Mouse (Mus musculus): ENCODE measurements around the gene Oprl1. TPM values are rescaled to one million over a fixed set of nuclear protein-coding genes. Genes with fewer than 3 reads are reported as not detected.

Gene Oprl1
- polyA plus RNA-seq, 1 experiment, result not detected

GRCm38 (mm10) chr2:181673501-181673900 lies 41.3 kb upstream of the Oprl1 start:
- H3K79me2 ChIP-seq (ENCODE audit: control insufficient read depth, insufficient read depth), result no peaks in the 10 kb centered on the region
- H3K27me3 ChIP-seq (ENCODE audit: control insufficient read depth, insufficient read depth, insufficient read length), result peaks cover 39% of the 10 kb centered on the region
- no peak overlapping the region for H3ac ChIP-seq (ENCODE audit: control insufficient read depth, insufficient read length, low read depth)
- no peak for TF ChIP-seq FOSL1 (IDR thresholded peaks at IDR 0.05; ENCODE audit: insufficient read depth, low read length, poor library complexity, severe bottlenecking)
- TF ChIP-seq MYOD1 (IDR thresholded peaks at IDR 0.05; ENCODE audit: control insufficient read depth, insufficient read length, low read depth), result no peak
- TF ChIP-seq USF1 (IDR thresholded peaks at IDR 0.05; ENCODE audit: low read depth), result no peak
- no peak for TF ChIP-seq MAX (IDR thresholded peaks at IDR 0.05)
- TF ChIP-seq CEBPB (IDR thresholded peaks at IDR 0.05; ENCODE audit: low read depth), result no peak
- no peak for TF ChIP-seq MYOG (IDR thresholded peaks at IDR 0.05; ENCODE audit: control insufficient read depth, extremely low read depth, insufficient read length)
- no peak for TF ChIP-seq CTCF (IDR thresholded peaks at IDR 0.05; ENCODE audit: control insufficient read depth, insufficient read depth, insufficient read length)
- H3K79me3 ChIP-seq (ENCODE audit: low read depth), result no peaks in the 10 kb centered on the region
- H3K4me3 ChIP-seq (ENCODE audit: insufficient read depth, poor library complexity, severe bottlenecking), result no peak overlapping the region
- H3K36me3 ChIP-seq (ENCODE audit: control insufficient read depth, insufficient read depth), result no peaks in the 10 kb centered on the region

DNA sequence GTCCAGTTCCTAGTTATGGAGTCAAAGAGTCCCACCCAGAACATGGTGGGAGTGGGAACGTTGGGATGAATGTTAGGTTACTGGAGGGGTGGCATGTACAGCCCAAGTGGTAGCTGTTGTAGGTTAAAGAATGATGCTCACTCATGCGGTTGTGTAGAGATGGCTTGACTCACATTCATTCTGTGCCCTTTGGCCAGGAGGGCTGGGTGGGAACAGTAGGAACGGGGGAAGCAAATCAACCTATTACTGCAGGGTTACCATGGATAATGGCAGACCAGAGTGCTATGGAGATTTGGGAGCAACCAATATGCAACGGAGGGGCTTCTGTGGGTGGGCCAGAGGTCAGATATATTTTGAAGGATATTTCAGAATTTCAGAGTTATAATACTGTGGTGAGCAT lies 39.9 kb upstream of the Oprl1 start:
- TF ChIP-seq CTCF (IDR thresholded peaks at IDR 0.05; ENCODE audit: control insufficient read depth, insufficient read depth, insufficient read length) (no peak), FOSL1 (IDR thresholded peaks at IDR 0.05; ENCODE audit: insufficient read depth, low read length, poor library complexity, severe bottlenecking) (no peak)
- Histone ChIP-seq H3K79me2 (ENCODE audit: control insufficient read depth, insufficient read depth) (no peaks in the 10 kb centered on the region), H3ac (ENCODE audit: control insufficient read depth, insufficient read length, low read depth) (no peak overlapping the region), H3K79me3 (ENCODE audit: low read depth) (no peaks in the 10 kb centered on the region), H3K36me3 (ENCODE audit: control insufficient read depth, insufficient read depth) (no peaks in the 10 kb centered on the region), H3K27me3 (ENCODE audit: control insufficient read depth, insufficient read depth, insufficient read length) (peaks cover 31% of the 10 kb centered on the region), H3K4me3 (ENCODE audit: insufficient read depth, poor library complexity, severe bottlenecking) (no peak overlapping the region)

- TF ChIP-seq CEBPB (IDR thresholded peaks at IDR 0.05; ENCODE audit: low read depth) (no peak), FOSL1 (IDR thresholded peaks at IDR 0.05; ENCODE audit: insufficient read depth, low read length, poor library complexity, severe bottlenecking) (no peak), MYOD1 (IDR thresholded peaks at IDR 0.05; ENCODE audit: control insufficient read depth, insufficient read length, low read depth) (no peak), CTCF (IDR thresholded peaks at IDR 0.05; ENCODE audit: control insufficient read depth, insufficient read depth, insufficient read length) (no peak)
- H3K27me3 ChIP-seq (ENCODE audit: control insufficient read depth, insufficient read depth, insufficient read length), result peaks cover 26% of the 10 kb centered on the region
- no peaks in the 10 kb centered on the region for H3K79me2 ChIP-seq (ENCODE audit: control insufficient read depth, insufficient read depth)
- peak overlapping the region; percentile 14 for H3ac ChIP-seq (ENCODE audit: control insufficient read depth, insufficient read length, low read depth)
- no peaks in the 10 kb centered on the region for H3K79me3 ChIP-seq (ENCODE audit: low read depth)
- no peak overlapping the region for H3K4me3 ChIP-seq (ENCODE audit: insufficient read depth, poor library complexity, severe bottlenecking)
- no peaks in the 10 kb centered on the region for H3K36me3 ChIP-seq (ENCODE audit: control insufficient read depth, insufficient read depth)
Measured at GRCm38 (mm10) chr2:181675454-181675853, 39.4 kb upstream of the Oprl1 start.

- no peaks in the 10 kb centered on the region for H3K36me3 ChIP-seq (ENCODE audit: control insufficient read depth, insufficient read depth)
- peaks cover 16% of the 10 kb centered on the region for H3K27me3 ChIP-seq (ENCODE audit: control insufficient read depth, insufficient read depth, insufficient read length)
- no peak for TF ChIP-seq MAX (IDR thresholded peaks at IDR 0.05)
- TF ChIP-seq MYOD1 (IDR thresholded peaks at IDR 0.05; ENCODE audit: control insufficient read depth, insufficient read length, low read depth), result no peak
- no peak for TF ChIP-seq CEBPB (IDR thresholded peaks at IDR 0.05; ENCODE audit: low read depth)
- no peak for TF ChIP-seq FOSL1 (IDR thresholded peaks at IDR 0.05; ENCODE audit: insufficient read depth, low read length, poor library complexity, severe bottlenecking)
- TF ChIP-seq USF1 (IDR thresholded peaks at IDR 0.05; ENCODE audit: low read depth), result no peak
- no peak for TF ChIP-seq CTCF (IDR thresholded peaks at IDR 0.05; ENCODE audit: control insufficient read depth, insufficient read depth, insufficient read length)
- no peak for TF ChIP-seq MYOG (IDR thresholded peaks at IDR 0.05; ENCODE audit: control insufficient read depth, extremely low read depth, insufficient read length)
- H3K4me3 ChIP-seq (ENCODE audit: insufficient read depth, poor library complexity, severe bottlenecking), result no peak overlapping the region
- H3K79me2 ChIP-seq (ENCODE audit: control insufficient read depth, insufficient read depth), result no peaks in the 10 kb centered on the region
- no peak overlapping the region for H3ac ChIP-seq (ENCODE audit: control insufficient read depth, insufficient read length, low read depth)
- H3K79me3 ChIP-seq (ENCODE audit: low read depth), result no peaks in the 10 kb centered on the region
Measured at GRCm38 (mm10) chr2:181676424-181676823, 38.4 kb upstream of the Oprl1 start.

- H3ac ChIP-seq (ENCODE audit: control insufficient read depth, insufficient read length, low read depth), result no peak overlapping the region
- no peak overlapping the region for H3K4me3 ChIP-seq (ENCODE audit: insufficient read depth, poor library complexity, severe bottlenecking)
- no peak for TF ChIP-seq CTCF (IDR thresholded peaks at IDR 0.05; ENCODE audit: control insufficient read depth, insufficient read depth, insufficient read length)
- no peak for TF ChIP-seq USF1 (IDR thresholded peaks at IDR 0.05; ENCODE audit: low read depth)
- TF ChIP-seq MYOG (IDR thresholded peaks at IDR 0.05; ENCODE audit: control insufficient read depth, extremely low read depth, insufficient read length), result no peak
- no peak for TF ChIP-seq FOSL1 (IDR thresholded peaks at IDR 0.05; ENCODE audit: insufficient read depth, low read length, poor library complexity, severe bottlenecking)
- no peak for TF ChIP-seq MAX (IDR thresholded peaks at IDR 0.05)
- TF ChIP-seq MYOD1 (IDR thresholded peaks at IDR 0.05; ENCODE audit: control insufficient read depth, insufficient read length, low read depth), result no peak
- no peak for TF ChIP-seq CEBPB (IDR thresholded peaks at IDR 0.05; ENCODE audit: low read depth)
- no peaks in the 10 kb centered on the region for H3K79me3 ChIP-seq (ENCODE audit: low read depth)
- no peaks in the 10 kb centered on the region for H3K79me2 ChIP-seq (ENCODE audit: control insufficient read depth, insufficient read depth)
- H3K36me3 ChIP-seq (ENCODE audit: control insufficient read depth, insufficient read depth), result no peaks in the 10 kb centered on the region
- peaks cover 8% of the 10 kb centered on the region for H3K27me3 ChIP-seq (ENCODE audit: control insufficient read depth, insufficient read depth, insufficient read length)
Measured at GRCm38 (mm10) chr2:181677096-181677754, 37.6 kb upstream of the Oprl1 start.

GRCm38 (mm10) chr2:181677755-181678098 lies 37.1 kb upstream of the Oprl1 start:
- Histone ChIP-seq H3K4me3 (ENCODE audit: insufficient read depth, poor library complexity, severe bottlenecking) (no peak overlapping the region), H3K79me3 (ENCODE audit: low read depth) (no peaks in the 10 kb centered on the region), H3K36me3 (ENCODE audit: control insufficient read depth, insufficient read depth) (no peaks in the 10 kb centered on the region), H3K27me3 (ENCODE audit: control insufficient read depth, insufficient read depth, insufficient read length) (peaks cover 3% of the 10 kb centered on the region), H3ac (ENCODE audit: control insufficient read depth, insufficient read length, low read depth) (no peak overlapping the region), H3K79me2 (ENCODE audit: control insufficient read depth, insufficient read depth) (no peaks in the 10 kb centered on the region)
- TF ChIP-seq MAX (IDR thresholded peaks at IDR 0.05) (no peak), MYOG (IDR thresholded peaks at IDR 0.05; ENCODE audit: control insufficient read depth, extremely low read depth, insufficient read length) (no peak), CEBPB (IDR thresholded peaks at IDR 0.05; ENCODE audit: low read depth) (no peak), CTCF (IDR thresholded peaks at IDR 0.05; ENCODE audit: control insufficient read depth, insufficient read depth, insufficient read length) (no peak), USF1 (IDR thresholded peaks at IDR 0.05; ENCODE audit: low read depth) (no peak), FOSL1 (IDR thresholded peaks at IDR 0.05; ENCODE audit: insufficient read depth, low read length, poor library complexity, severe bottlenecking) (no peak), MYOD1 (IDR thresholded peaks at IDR 0.05; ENCODE audit: control insufficient read depth, insufficient read length, low read depth) (no peak)

Measured in C2C12 (cell line).